Mouse (Mus musculus) Patski (cell line): ENCODE data around the gene Camta1. TPM values are rescaled to one million over a fixed set of nuclear protein-coding genes. Genes with fewer than 3 reads are reported as not detected.

Experiments
- ATAC-seq: fragments of 100-300 bp; one replicate; pipeline ENCODE4 v1.8.0; 2021
- CTCF ChIA-PET: fragments of 350-600 bp; sonication (Branson Sonifier 250); formaldehyde crosslinking; loops from one replicate; lab custom pipeline; 2022; ENCODE audit warnings: inconsistent platforms; lab: Charles Lee
- POLR2A ChIA-PET: fragments of 350-600 bp; sonication (Branson Sonifier 250); formaldehyde crosslinking; loops from one replicate; lab custom pipeline; 2022; ENCODE audit warnings: antibody characterized with exemption, inconsistent platforms; lab: Charles Lee
- DNase-seq: peaks from one replicate; pipeline ENCODE4 v3.0.0-alpha.2; 2011; ENCODE audit warnings: low read depth, low spot score
- H3K27me3 ChIP-seq: fragments of 371-371 bp; one replicate; pipeline ENCODE4 v1.5.1; 2021
- CTCF ChIP-seq: fragments of 100-300 bp; IDR thresholded peaks from one replicate; pipeline ENCODE4 v1.5.1; 2021
- in situ Hi-C: fragments of 300-500 bp; cut with MboI; formaldehyde crosslinking; loops from 3 replicates; pipeline ENCODE4 v1.11.1; 2018; ENCODE audit warnings: low pct_unique_long_range_greater_than_20kb, mixed read lengths
- polyA plus RNA-seq: library from polyadenylated mRNA; unstranded; gene quantifications from one replicate; pipeline ENCODE4 v1.2.3, GENCODE M21; 2021

The Camta1 gene
- polyA plus RNA-seq, 1 experiment from 2014 or later = 28.0 TPM

DNA sequence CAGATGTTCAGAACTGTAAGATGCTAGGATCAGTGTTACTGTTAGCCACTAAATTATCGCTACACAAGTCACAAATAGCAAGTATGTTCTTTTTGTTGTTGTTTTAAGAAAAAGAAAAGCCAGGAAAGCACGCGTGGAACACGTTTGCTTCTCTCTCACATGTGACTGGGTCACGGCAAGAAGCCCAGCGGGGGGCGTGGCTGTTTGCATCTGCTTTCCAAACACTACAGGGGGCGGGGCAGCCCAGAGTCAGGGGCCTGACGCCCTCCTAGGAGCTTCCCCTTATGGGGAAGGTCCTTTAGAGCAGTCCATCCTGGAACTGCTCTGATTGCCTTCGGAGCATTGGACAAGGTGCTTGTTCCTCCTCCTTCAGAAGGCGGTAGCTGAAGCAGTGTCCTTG lies 524.1 kb downstream of the Camta1 start:
- H3K27me3 ChIP-seq = no peaks in the 10 kb centered on the region
- no peak for TF ChIP-seq CTCF
- ChIA-PET CTCF (no interaction called here), POLR2A (no interaction called here)
- in situ Hi-C loops = no loop called here
- DNase-seq = no peak
- no peak for ATAC-seq

DNA sequence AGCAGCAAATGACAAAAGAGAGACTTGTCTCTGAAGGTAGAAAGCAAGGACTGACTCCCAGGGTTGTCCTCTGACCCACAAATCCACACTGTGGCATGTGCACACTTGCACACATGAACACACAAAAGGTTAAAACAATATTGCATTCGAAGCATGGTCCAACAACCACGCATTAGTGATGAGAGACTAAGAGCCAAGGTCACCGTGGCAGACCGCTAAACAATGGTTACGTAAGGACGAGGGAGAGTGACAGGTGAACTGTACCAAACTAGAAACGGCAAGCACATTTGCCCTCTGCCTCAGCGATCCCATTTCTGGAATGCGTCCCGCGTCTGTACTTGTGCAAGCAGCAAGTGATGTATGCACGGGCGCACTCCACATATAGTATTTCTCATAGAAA lies 525.3 kb downstream of the Camta1 start:
- ChIA-PET POLR2A (no interaction called here), CTCF (no interaction called here)

DNA sequence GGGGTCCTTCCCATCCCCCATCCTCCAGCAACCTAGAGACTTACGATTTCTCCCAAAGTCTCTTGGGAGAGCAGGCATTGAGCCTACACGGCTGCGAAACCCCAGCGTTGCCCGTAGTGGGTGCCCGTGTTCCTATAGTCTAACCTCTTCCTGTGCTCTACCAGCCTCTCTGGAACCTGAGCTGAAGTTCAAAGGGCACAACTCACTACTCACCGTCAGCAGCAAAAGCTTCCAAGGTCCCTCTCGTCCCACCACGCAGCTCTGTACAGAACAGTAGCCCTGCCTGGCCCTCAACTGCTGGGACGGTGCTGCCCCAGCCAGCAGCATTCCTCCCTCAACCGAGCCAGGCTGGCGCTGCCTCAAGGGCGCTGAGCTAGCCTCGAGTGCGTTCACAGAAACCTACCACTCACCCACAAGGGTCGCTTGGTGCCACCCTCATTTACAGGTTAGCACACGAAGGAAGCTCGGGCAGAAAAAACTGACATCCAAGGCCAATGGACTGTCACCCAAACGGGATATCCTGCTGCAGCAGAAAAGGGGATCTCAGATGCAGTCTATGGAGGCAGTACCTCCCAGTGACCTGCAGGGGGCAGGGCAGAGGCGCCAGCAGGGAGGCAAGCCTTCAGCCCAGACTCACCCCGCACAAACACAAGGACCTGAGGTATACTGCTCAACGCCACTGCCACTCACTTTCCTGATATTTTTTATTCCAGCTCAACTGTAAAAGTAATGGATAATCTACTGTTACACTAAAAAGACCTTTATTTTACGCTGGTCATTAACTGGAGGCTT lies 526.5 kb downstream of the Camta1 start:
- DNase-seq (no peak), ATAC-seq (no peak)
- in situ Hi-C loops = no loop called here
- peak; percentile 82 for TF ChIP-seq CTCF
- ChIA-PET CTCF (interaction anchor here (0.8 kb wide), 1 partner anchor 9 kb away, joined by 3 read pairs; no protein-coding TSS in a partner anchor), POLR2A (no interaction called here)
- H3K27me3 ChIP-seq = no peaks in the 10 kb centered on the region

More for the DNA sequence above, 525.3 kb downstream of the Camta1 start:
- no peak for ATAC-seq
- DNase-seq = no peak
- TF ChIP-seq CTCF = no peak
- H3K27me3 ChIP-seq = no peaks in the 10 kb centered on the region
- in situ Hi-C loops = no loop called here

DNA sequence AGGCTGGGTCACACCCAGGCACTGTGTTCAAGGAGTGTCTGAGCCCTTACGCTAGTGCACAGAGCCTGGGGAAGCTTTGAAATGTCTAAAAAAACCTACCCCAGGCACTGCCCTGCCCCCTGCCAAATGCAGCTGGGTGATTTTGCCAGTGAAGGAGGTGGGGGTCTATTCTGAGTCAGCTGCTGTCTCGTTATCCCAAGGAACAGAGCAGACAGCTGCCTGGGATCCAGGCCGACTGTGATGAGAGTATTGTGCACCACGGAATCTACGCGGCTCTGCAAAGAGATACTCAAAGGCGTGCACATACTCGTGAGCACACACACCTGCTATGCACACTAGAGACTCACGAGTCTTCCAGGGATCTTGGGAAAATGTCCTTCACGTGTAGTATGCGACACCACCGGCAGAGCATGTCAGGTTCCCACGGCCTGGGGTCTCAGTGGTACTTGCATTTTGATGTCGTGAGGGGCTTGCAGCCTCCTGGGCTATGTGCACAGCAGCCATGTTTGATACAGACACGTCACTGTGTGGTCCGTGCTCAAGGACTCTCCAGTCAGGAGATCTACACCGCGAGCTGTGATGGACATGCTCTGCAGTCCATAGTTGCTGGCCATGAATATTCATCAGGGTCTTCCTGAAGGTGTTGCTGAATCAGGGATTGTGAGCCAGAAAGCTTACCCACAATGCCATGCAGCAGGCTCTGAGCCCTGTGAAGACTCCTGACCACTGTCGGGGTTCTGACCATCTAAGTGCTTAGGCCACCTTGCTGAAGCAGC lies 529.4 kb downstream of the Camta1 start:
- peaks cover 4% of the 10 kb centered on the region for H3K27me3 ChIP-seq
- CTCF ChIA-PET = no interaction called here
- in situ Hi-C loops = no loop called here
- POLR2A ChIA-PET = no interaction called here
- ATAC-seq = no peak
- no peak for DNase-seq
- TF ChIP-seq CTCF = no peak

DNA sequence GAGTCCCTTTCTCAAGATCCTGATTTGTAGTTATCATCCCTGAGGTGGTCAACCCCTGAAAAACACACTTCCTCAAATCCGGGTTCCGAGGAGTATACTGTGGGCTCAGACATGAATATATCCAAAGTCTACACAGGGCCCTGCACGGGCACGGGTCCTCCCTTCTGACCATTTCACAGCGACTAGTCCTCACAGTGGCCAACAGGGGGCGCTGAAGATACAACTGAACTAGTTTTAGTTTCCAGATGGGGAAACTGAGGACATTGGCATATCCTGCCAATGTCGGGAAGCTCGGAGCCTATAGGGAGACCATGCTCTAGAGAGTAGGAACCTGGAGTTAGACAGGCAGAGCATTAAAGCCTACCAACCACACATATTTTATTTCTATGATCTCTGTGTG lies 530.7 kb downstream of the Camta1 start:
- no peak for DNase-seq
- ChIA-PET CTCF (no interaction called here), POLR2A (no interaction called here)
- no peak for TF ChIP-seq CTCF
- no peak for ATAC-seq
- in situ Hi-C loops = no loop called here
- H3K27me3 ChIP-seq = peaks cover 4% of the 10 kb centered on the region

DNA sequence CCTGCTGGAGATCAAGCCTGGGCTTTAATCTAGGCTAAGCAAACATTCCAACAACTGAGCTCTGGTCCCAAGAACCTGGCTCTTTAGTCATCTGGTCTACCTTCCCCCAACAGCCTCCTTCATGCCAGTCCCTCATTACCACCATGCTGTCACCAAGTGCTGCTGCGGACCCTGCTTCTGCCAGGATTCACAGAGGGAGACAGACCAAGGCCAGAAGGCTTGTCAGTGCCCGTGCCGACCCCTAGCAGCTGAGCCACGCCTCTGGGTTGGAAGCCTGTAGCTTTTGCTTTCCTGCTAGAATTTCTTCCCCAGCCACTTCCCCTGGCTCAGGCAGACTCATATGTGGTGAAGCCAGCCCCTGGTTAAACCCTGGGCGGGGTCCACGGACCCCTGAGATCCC lies 533.6 kb downstream of the Camta1 start:
- POLR2A ChIA-PET = no interaction called here
- no peak for TF ChIP-seq CTCF
- DNase-seq (no peak), ATAC-seq (no peak)
- CTCF ChIA-PET = interaction anchor here (1.3 kb wide), 1 partner anchor 9 kb away, joined by 4 read pairs; no protein-coding TSS in a partner anchor
- H3K27me3 ChIP-seq = peaks cover 4% of the 10 kb centered on the region
- in situ Hi-C loops = no loop called here

DNA sequence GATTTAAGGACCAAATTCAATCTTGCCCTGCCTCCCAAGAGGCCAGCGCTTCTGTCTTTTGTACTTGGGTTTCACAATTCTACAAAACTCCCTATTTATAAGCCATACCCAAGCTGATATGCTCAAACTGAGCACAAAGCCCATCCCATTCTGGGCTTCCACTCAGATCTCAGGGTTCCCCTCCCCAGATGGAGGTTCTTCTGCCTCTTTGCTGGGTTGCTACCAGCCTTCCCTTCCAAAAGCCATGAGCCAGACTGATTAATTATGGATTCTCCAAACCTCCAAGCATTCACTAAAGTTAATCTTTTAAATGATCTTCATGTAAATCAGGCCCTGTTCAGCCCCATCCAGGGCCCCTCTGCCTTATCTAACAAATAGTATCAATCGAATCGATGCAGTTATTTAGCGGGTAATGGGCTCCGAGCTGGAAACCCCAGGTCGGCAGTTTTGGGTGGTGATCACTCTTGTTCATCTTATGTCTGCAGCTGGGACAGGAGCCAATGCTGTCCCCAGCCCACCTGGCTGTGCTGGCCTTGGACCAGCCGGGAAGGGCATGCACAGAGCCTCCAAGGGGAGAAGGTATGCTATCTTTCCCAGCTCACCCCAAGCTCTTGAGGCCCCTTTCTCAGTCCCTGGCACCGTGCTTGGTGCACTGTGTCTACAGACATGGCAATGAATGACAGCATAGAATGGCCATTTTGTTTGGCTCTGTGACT lies 534.5 kb downstream of the Camta1 start:
- peaks cover 4% of the 10 kb centered on the region for H3K27me3 ChIP-seq
- ATAC-seq = no peak
- POLR2A ChIA-PET = no interaction called here
- CTCF ChIA-PET = no interaction called here
- in situ Hi-C loops = no loop called here
- DNase-seq = no peak
- no peak for TF ChIP-seq CTCF

DNA sequence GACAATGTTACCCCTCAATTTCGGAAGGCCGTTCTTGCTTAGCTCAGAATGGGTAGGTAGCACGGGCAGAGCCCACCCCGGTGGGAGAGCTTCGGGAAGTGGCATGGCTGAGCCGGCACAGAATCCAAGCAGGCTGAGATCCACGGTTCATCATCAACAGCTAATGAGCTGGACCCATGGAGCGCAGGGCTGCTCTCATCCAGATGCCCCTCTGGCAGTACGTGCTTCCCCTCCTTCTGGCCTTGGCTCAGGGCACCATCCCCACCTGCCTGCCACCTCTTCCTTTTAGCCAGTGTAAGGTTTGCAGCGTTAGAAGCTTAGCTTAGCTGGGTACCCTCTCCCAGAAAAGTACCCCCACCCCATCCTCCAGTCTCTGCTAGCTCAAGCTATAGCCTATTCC lies 545.2 kb downstream of the Camta1 start:
- in situ Hi-C loops = no loop called here
- CTCF ChIA-PET = interaction anchor here (1.4 kb wide), 1 partner anchor 14 kb away, joined by 3 read pairs; no protein-coding TSS in a partner anchor
- POLR2A ChIA-PET = no interaction called here
- ATAC-seq (no peak), DNase-seq (no peak)
- no peaks in the 10 kb centered on the region for H3K27me3 ChIP-seq
- TF ChIP-seq CTCF = no peak

DNA sequence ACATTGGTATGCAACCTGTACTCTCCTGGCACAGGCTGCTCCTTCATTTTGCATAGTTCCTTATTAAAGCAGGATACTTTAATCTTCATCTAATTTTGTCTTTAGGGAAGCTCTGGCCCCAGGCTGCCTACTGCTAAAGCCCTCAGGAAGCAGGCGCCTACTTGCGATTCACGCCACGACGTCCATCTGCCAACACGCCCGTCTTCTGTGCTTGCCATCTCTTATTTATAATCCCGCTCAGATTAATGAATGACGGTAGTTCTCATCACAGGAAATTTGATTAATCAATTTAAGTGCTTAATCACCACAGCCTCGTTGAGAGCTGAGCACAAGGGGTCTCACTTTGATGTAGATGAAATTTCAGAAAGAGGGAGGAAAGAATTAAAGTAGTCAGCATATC lies 546.0 kb downstream of the Camta1 start:
- no peak for DNase-seq
- in situ Hi-C loops = no loop called here
- ATAC-seq = no peak
- no peak for TF ChIP-seq CTCF
- CTCF ChIA-PET = interaction anchor here (1.4 kb wide), 1 partner anchor 13 kb away, joined by 3 read pairs; no protein-coding TSS in a partner anchor
- POLR2A ChIA-PET = no interaction called here
- no peaks in the 10 kb centered on the region for H3K27me3 ChIP-seq

DNA sequence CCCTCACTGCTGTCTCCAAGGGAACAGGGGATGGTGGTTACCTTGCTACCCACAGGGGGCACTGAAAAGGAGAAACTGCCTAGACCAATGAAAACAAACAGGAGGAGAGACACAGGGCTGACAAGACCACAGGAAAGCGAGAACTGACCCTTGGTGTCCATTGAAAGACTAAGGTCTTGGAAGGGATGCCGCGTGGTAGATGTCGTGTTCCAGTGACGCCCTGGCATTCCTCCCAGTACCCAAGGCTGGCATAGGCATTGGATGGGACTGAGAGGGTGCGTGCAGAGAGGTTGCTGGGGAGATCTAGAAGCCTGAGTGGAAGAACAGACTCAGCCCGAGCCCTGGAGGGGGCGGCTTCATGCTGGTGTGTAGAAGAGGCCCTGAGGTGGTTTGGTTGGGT lies 550.9 kb downstream of the Camta1 start:
- POLR2A ChIA-PET = no interaction called here
- CTCF ChIA-PET = no interaction called here
- ATAC-seq = no peak
- in situ Hi-C loops = no loop called here
- no peak for DNase-seq
- no peaks in the 10 kb centered on the region for H3K27me3 ChIP-seq
- TF ChIP-seq CTCF = no peak
